Mouse (Mus musculus) limb, embryonic 11.5 days (tissue): ENCODE results near the gene Armc5. TPM values are rescaled to one million over a fixed set of nuclear protein-coding genes. Genes with fewer than 3 reads are reported as not detected.

ENCODE experiments used
- ATAC-seq: fragments of 200-750 bp; cut with Nextera tagmentation; 2 replicates; pipeline ENCODE4 v1.8.0; 2017; ENCODE audit warnings: low read depth; ENCODE audit not compliant: insufficient number of reproducible peaks, low FRiP score, low TSS enrichment
- DNase-seq: peaks from one replicate; pipeline ENCODE4 v3.0.0-alpha.2; 2015; ENCODE audit warnings: low spot score
- H3K27ac ChIP-seq: fragments of 300-500 bp; sonication (generic); replicated peaks from 2 replicates; pipeline ENCODE4 v1.5.1; 2014; ENCODE audit warnings: low read depth, mild to moderate bottlenecking, low read length
- H3K27me3 ChIP-seq: fragments of 300-500 bp; sonication (generic); 2 replicates; pipeline ENCODE4 v1.6.1; 2014; ENCODE audit warnings: mild to moderate bottlenecking, low read length, mixed read lengths; ENCODE audit not compliant: control insufficient read depth, insufficient read depth
- H3K36me3 ChIP-seq: fragments of 300-500 bp; sonication (generic); 2 replicates; pipeline ENCODE4 v1.6.1; 2014; ENCODE audit warnings: mild to moderate bottlenecking, low read length, moderate library complexity, mixed read lengths; ENCODE audit not compliant: control insufficient read depth, insufficient read depth
- H3K4me1 ChIP-seq: fragments of 300-500 bp; sonication (generic); 2 replicates; pipeline ENCODE4 v1.6.1; 2014; ENCODE audit warnings: low read length, mixed read lengths; ENCODE audit not compliant: control insufficient read depth, insufficient read depth
- H3K4me2 ChIP-seq: fragments of 300-500 bp; sonication (generic); 2 replicates; pipeline ENCODE4 v1.6.1; 2014; ENCODE audit warnings: low read depth, mild to moderate bottlenecking, moderate library complexity; ENCODE audit not compliant: severe bottlenecking
- H3K4me3 ChIP-seq: fragments of 300-500 bp; sonication (generic); 2 replicates; pipeline ENCODE4 v1.5.1; 2014; ENCODE audit warnings: low read depth, low read length
- H3K9ac ChIP-seq: fragments of 300-500 bp; sonication (generic); 2 replicates; pipeline ENCODE4 v1.6.1; 2014; ENCODE audit warnings: mild to moderate bottlenecking, low read length
- H3K9me3 ChIP-seq: fragments of 300-500 bp; sonication (generic); 2 replicates; pipeline ENCODE4 v1.6.1; 2016; ENCODE audit warnings: low read length; ENCODE audit not compliant: control insufficient read depth
- WGBS: fragments of 180-500 bp; shearing (Covaris S2); extraction: QIAGEN DNeasy Blood & Tissue Kit; methylation state at CpG from one replicate; pipeline ENCODE4 v1.1.7; 2014; 5-methylcytosine and 5-hydroxymethylcytosine counted together
- polyA plus RNA-seq: library from polyadenylated mRNA; unstranded; fragments of >200 nt; fragmentation: Nextera tagmentation; extraction: Ambion mirVana; gene quantifications from 2 replicates; pipeline ENCODE4 v1.2.1, GENCODE M21; 2014

Armc5 gene
- polyA plus RNA-seq, 1 experiment from 2014 or later = 9.7 TPM

- no peak for DNase-seq
- H3K27me3 ChIP-seq = no peaks in the 10 kb centered on the region
- H3K27ac ChIP-seq = no peak overlapping the region
- no peaks in the 10 kb centered on the region for H3K9me3 ChIP-seq
- peaks cover 13% of the 10 kb centered on the region; the same call in 1 of the 2 replicates for H3K4me1 ChIP-seq
- H3K36me3 ChIP-seq = peaks cover 8% of the 10 kb centered on the region
- no peak overlapping the region for H3K4me3 ChIP-seq
- H3K4me2 ChIP-seq = no peak overlapping the region
- no peak for ATAC-seq
- H3K9ac ChIP-seq = no peak overlapping the region
- WGBS = 84% methylated on average over 10 of the region's 10 CpGs
Observed at GRCm38 (mm10) chr7:128248081-128249042, 11.2 kb downstream of the Armc5 start.

DNA sequence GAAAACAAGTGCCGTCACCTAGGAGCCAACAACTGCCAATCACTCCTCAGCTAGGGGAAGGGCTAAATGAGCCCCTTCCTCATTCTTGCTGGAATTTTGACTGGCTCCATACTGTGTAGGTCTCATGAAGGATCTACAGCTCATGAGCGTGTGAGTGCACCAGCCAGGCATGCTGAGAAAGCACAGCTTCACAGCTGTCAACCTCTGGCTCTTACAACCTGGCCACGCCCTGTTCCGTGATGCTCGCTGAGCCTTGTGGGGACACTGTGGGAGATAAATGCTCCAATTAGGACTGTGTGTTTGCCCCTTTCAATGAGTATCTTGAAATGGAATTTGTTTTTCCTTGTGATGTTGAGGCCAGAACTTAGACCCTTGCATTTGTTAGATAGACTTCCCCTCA lies 12.9 kb downstream of the Armc5 start:
- 86% methylated on average over 5 of the region's 5 CpGs for WGBS
- H3K9ac ChIP-seq = no peak overlapping the region
- DNase-seq (no peak), ATAC-seq (no peak)
- no peaks in the 10 kb centered on the region for H3K9me3 ChIP-seq
- no peak overlapping the region for H3K27ac ChIP-seq
- peaks cover 13% of the 10 kb centered on the region; the same call in 1 of the 2 replicates for H3K4me1 ChIP-seq
- H3K4me2 ChIP-seq = no peak overlapping the region
- H3K4me3 ChIP-seq = no peak overlapping the region
- no peaks in the 10 kb centered on the region; the same call in 1 of the 2 replicates for H3K36me3 ChIP-seq
- no peaks in the 10 kb centered on the region for H3K27me3 ChIP-seq

DNA sequence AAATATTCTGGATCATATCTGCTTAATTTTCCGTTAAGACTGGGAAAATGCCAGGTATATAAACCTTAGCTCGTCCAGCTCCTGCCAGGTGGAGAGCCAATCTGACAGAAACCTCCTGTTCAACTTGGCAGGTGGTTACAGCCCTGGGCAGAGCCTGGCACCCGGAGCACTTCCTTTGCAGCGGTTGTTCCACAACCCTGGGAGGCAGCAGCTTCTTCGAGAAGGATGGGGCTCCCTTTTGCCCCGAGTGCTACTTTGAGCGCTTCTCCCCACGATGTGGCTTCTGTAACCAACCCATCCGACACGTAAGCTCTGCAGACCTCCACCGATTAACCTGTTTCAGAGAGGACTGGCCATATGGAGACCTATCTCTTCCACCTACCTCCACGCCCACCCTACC lies 14.8 kb downstream of the Armc5 start:
- H3K4me1 ChIP-seq = peaks cover 7% of the 10 kb centered on the region; the same call in 1 of the 2 replicates
- 44% methylated on average over 12 of the region's 12 CpGs for WGBS
- ATAC-seq (no peak), DNase-seq (no peak)
- H3K9me3 ChIP-seq = no peaks in the 10 kb centered on the region
- H3K36me3 ChIP-seq = no peaks in the 10 kb centered on the region
- H3K4me3 ChIP-seq = peak overlapping the region; percentile 23; the same call in 1 of the 2 replicates
- peak overlapping the region; percentile 58 for H3K4me2 ChIP-seq
- H3K27me3 ChIP-seq = no peaks in the 10 kb centered on the region
- H3K27ac ChIP-seq = no peak overlapping the region
- H3K9ac ChIP-seq = no peak overlapping the region

- Histone ChIP-seq H3K9me3 (no peaks in the 10 kb centered on the region), H3K27ac (no peak overlapping the region), H3K4me1 (peaks cover 7% of the 10 kb centered on the region; the same call in 1 of the 2 replicates), H3K4me2 (peak overlapping the region; percentile 58), H3K27me3 (no peaks in the 10 kb centered on the region), H3K36me3 (no peaks in the 10 kb centered on the region), H3K4me3 (peak overlapping the region; percentile 23), H3K9ac (peak overlapping the region; percentile 68)
- DNase-seq (peak; percentile 79), ATAC-seq (peak; percentile 71; the same call in 1 of the 2 replicates)
- 7% methylated on average over 24 of the region's 24 CpGs for WGBS
Observed at GRCm38 (mm10) chr7:128252609-128253008, 15.5 kb downstream of the Armc5 start.

GRCm38 (mm10) chr7:128254978-128255377 lies 17.8 kb downstream of the Armc5 start:
- ATAC-seq = no peak
- H3K4me3 ChIP-seq = no peak overlapping the region
- no peaks in the 10 kb centered on the region for H3K27me3 ChIP-seq
- DNase-seq = no peak
- H3K4me2 ChIP-seq = no peak overlapping the region
- 64% methylated on average over 2 of the region's 2 CpGs for WGBS
- no peaks in the 10 kb centered on the region for H3K36me3 ChIP-seq
- no peak overlapping the region for H3K9ac ChIP-seq
- H3K9me3 ChIP-seq = no peaks in the 10 kb centered on the region
- H3K4me1 ChIP-seq = peaks cover 7% of the 10 kb centered on the region; the same call in 1 of the 2 replicates
- no peak overlapping the region for H3K27ac ChIP-seq

GRCm38 (mm10) chr7:128255757-128256156 lies 18.6 kb downstream of the Armc5 start:
- Histone ChIP-seq H3K36me3 (no peaks in the 10 kb centered on the region), H3K4me2 (no peak overlapping the region), H3K9ac (no peak overlapping the region), H3K4me1 (peaks cover 7% of the 10 kb centered on the region; the same call in 1 of the 2 replicates), H3K4me3 (no peak overlapping the region), H3K27me3 (no peaks in the 10 kb centered on the region), H3K9me3 (no peaks in the 10 kb centered on the region), H3K27ac (no peak overlapping the region)
- ATAC-seq (no peak), DNase-seq (no peak)
- WGBS = 91% methylated on average over 5 of the region's 5 CpGs

DNA sequence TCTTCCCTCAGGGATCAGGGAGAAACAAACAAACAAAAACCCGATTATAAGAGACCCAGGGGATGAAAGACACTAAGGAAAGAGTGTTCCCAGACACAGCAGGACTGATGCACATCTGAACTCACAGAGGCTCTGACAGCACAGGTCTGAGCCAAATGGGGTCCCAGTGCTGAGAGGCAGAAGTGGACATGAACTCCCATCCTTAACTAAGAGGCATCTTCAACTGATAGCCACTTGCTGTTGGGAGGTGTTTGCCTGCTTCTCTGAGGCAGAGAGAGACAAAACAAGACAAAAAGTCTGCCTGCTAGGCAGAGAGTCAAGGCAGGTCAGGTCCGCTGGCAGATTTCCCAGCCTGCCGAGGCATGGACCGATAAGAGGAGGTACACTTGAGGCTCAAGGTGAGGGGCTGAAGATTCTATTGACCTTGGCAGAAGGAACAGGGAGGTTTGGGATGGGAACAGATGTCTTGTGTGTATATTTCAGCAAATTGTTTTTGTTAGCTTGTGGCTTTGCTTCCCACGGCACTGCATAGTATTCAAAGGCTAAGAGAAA lies 19.7 kb downstream of the Armc5 start:
- Histone ChIP-seq H3K4me2 (no peak overlapping the region), H3K9ac (no peak overlapping the region), H3K4me3 (no peak overlapping the region), H3K27ac (no peak overlapping the region), H3K27me3 (no peaks in the 10 kb centered on the region), H3K4me1 (peaks cover 6% of the 10 kb centered on the region; the same call in 1 of the 2 replicates), H3K9me3 (no peaks in the 10 kb centered on the region), H3K36me3 (no peaks in the 10 kb centered on the region)
- no peak for ATAC-seq
- no peak for DNase-seq
- 76% methylated on average over 5 of the region's 5 CpGs for WGBS

- Histone ChIP-seq H3K4me2 (no peak within 1 kb of the TSS), H3K9me3 (no peaks in the 10 kb centered on the region), H3K27ac (no peak within 1 kb of the TSS), H3K36me3 (no peaks in the 10 kb centered on the region), H3K4me3 (no peak within 1 kb of the TSS), H3K9ac (no peak within 1 kb of the TSS), H3K27me3 (no peaks in the 10 kb centered on the region), H3K4me1 (no peaks in the 10 kb centered on the region)
- WGBS = 87% methylated on average over 6 of the region's 6 CpGs
- ATAC-seq (no peak), DNase-seq (no peak)
Observed at GRCm38 (mm10) chr7:128265411-128265810, 28.3 kb downstream of the Armc5 start, which contains the start of gene Slc5a2. Gene Slc5a2 (plus strand): TSS chr7:128265657.
